Mouse (Mus musculus) ovary, adult 10 weeks (tissue): Measurements from ENCODE around the gene Slc6a8. TPM values are rescaled to one million over a fixed set of nuclear protein-coding genes. Genes with fewer than 3 reads are reported as not detected.

Source experiments
- polyA plus RNA-seq: library from polyadenylated mRNA; stranded (reverse); fragments of 350-450 nt; fragmentation: Illumina TruSeq; extraction: RNeasy Lipid Tissue Mini Kit (QIAGEN cat#74804); gene quantifications from one replicate; pipeline ENCODE4 v1.2.3, GENCODE M21; 2014

Gene Slc6a8
- polyA plus RNA-seq, result 24.7 TPM

GRCm38 (mm10) chrX:73672879-73673618 lies at the start of gene Slc6a8:
Slc6a8 (plus strand) TSS chrX:73673150.

GRCm38 (mm10) chrX:73639255-73639675 lies 33.7 kb upstream of the Slc6a8 start, which contains the start of gene Dusp9:
Dusp9 (plus strand) TSS chrX:73639419.

DNA sequence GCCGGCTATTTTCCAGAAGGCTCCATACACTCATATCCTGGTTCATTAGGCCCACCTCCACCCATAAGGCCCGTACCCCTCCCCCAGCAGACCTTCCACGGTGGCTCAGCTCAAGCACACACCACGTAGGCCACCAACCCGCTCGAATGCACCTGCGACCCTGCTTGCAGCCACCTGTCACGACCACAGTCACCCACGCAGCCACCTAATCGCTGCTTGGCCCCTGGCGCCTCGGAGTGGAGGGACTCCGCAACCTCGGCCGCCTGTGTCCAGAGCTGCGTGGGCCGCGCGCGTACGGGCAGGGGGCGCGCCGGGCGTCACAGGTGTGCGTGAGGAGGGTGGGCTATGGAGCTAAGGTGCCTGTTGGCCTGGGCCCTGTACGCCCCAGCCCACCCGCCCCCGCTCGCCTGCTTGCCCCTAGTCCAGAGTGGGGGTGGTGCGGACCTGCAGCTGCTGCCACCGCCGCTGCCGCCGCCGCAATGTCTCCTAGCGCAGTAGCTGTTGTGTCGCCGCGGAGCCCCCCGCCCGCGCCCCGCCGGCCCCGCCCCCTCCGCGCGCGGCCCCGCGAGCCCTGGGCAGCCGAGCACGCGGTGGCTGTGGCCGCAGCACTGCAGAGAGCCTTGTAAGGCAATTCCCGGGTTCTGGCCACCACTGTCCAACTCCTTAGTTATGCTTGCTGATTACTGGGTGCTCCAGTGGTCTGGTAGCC lies 13.2 kb upstream of the Slc6a8 start, which contains the start of gene Pnck:
Gene Pnck, minus strand, starts transcription at position 543 of the 709 bp plus-strand sequence.

GRCm38 (mm10) chrX:73716109-73716661 lies 43.2 kb downstream of the Slc6a8 start, which contains the start of the genes Bcap31 and Abcd1:
Bcap31 (minus strand) TSS chrX:73716175.
Abcd1 (plus strand) TSS chrX:73716597.

Other genes with a start within 250 kb of the Slc6a8 start
- gene Trex2, start 237.8 kb upstream of the Slc6a8 start, polyA plus RNA-seq, result not detected
- 12.6 TPM for gene Haus7, start 214.1 kb upstream of the Slc6a8 start, polyA plus RNA-seq
- 258 TPM for gene Bgn, start 189.5 kb upstream of the Slc6a8 start, polyA plus RNA-seq
- gene Atp2b3, start 170.1 kb upstream of the Slc6a8 start, polyA plus RNA-seq, result 1.3 TPM
- gene Dusp9, start 33.7 kb upstream of the Slc6a8 start, polyA plus RNA-seq, result not detected
- not detected for gene Pnck, start 13.0 kb upstream of the Slc6a8 start, polyA plus RNA-seq
- gene Bcap31, start 43.0 kb downstream of the Slc6a8 start, polyA plus RNA-seq, result 139 TPM
- gene Abcd1, start 43.4 kb downstream of the Slc6a8 start, polyA plus RNA-seq, result 1.4 TPM
- not detected for gene Plxnb3, start 83.9 kb downstream of the Slc6a8 start, polyA plus RNA-seq
- not detected for gene Srpk3, start 101.3 kb downstream of the Slc6a8 start, polyA plus RNA-seq
- gene Idh3g, start 113.7 kb downstream of the Slc6a8 start, polyA plus RNA-seq, result 19.0 TPM
- 14.9 TPM for gene Ssr4, start 113.9 kb downstream of the Slc6a8 start, polyA plus RNA-seq
- 1.2 TPM for gene Pdzd4, start 151.8 kb downstream of the Slc6a8 start, polyA plus RNA-seq
- gene Avpr2, start 219.0 kb downstream of the Slc6a8 start, polyA plus RNA-seq, result not detected
- 0.48 TPM for gene L1cam, start 223.0 kb downstream of the Slc6a8 start, polyA plus RNA-seq
- 0.46 TPM for gene Arhgap4, start 248.7 kb downstream of the Slc6a8 start, polyA plus RNA-seq
- gene Naa10, start 248.8 kb downstream of the Slc6a8 start, polyA plus RNA-seq, result 6.2 TPM